8 mouse cellular contexts compared by ENCODE assay signal in the genomic region with DNA sequence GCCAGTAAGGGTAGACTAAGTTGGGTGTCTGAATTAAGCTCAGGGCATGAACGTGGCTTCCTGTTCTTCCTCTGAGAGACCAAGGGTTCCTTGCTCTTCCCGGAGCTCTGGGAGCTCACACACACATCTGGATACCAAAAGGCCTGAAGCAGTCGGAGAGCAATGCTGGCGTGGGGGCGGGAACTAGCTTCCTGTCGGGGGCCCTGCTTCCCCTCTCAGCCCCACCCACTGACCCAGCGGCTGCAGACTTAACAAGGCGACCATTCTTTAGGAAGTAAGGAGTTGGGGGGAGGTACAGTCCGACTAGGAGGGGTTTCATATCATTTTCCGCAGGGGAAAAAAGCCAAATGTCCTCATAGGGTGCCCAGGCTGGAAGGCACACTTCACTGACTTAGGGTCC.
DNase-seq lines count a peak whose midpoint lies in the region; ATAC-seq lines count a peak whose summit lies in the region.

No protein-coding gene starts in this region.

- H3K36me3 ChIP-seq in embryonic facial prominence, embryonic 13.5 days = peaks cover 99% of the 10 kb centered on the region
- peaks cover 99% of the 10 kb centered on the region for H3K36me3 ChIP-seq in hindbrain, embryonic 13.5 days

- H3K4me3 ChIP-seq in embryonic facial prominence, embryonic 13.5 days = no peak overlapping the region
- no peak overlapping the region for H3K4me3 ChIP-seq in hindbrain, embryonic 13.5 days

- peak overlapping the region; percentile 31 for H3K4me2 ChIP-seq in embryonic facial prominence, embryonic 13.5 days
- H3K4me2 ChIP-seq in hindbrain, embryonic 13.5 days = no peak overlapping the region

- H3K27ac ChIP-seq in embryonic facial prominence, embryonic 13.5 days = peak overlapping the region; percentile 88
- H3K27ac ChIP-seq in hindbrain, embryonic 13.5 days = peak overlapping the region; percentile 48; the same call in 1 of the 2 replicates

- no peaks in the 10 kb centered on the region for H3K27me3 ChIP-seq in embryonic facial prominence, embryonic 13.5 days
- H3K27me3 ChIP-seq in hindbrain, embryonic 13.5 days = no peaks in the 10 kb centered on the region

- H3K9me3 ChIP-seq in embryonic facial prominence, embryonic 13.5 days = no peaks in the 10 kb centered on the region
- H3K9me3 ChIP-seq in hindbrain, embryonic 13.5 days = no peaks in the 10 kb centered on the region

- WGBS in embryonic facial prominence, embryonic 13.5 days = 19% methylated on average over 10 of the region's 10 CpGs
- 62% methylated on average over 10 of the region's 10 CpGs for WGBS in hindbrain, embryonic 13.5 days

- peak; percentile 68; the same call in 1 of the 2 replicates for ATAC-seq in embryonic facial prominence, embryonic 13.5 days (ENCODE audit: insufficient number of reproducible peaks, insufficient read depth, low FRiP score, low TSS enrichment, low read depth)
- no peak for ATAC-seq in hindbrain, embryonic 13.5 days (ENCODE audit: low FRiP score)
- ATAC-seq in neutrophil, adult 5-6 weeks (ENCODE audit: extremely low read depth, insufficient number of reproducible peaks, low FRiP score, poor library complexity, severe bottlenecking) = peak; percentile 27; the same call in 1 of the 2 replicates

- no peak overlapping the region for H3K9ac ChIP-seq in embryonic facial prominence, embryonic 13.5 days
- H3K9ac ChIP-seq in hindbrain, embryonic 13.5 days = no peak overlapping the region

- peak; percentile 52 to 57 for DNase-seq in right cerebral cortex, postnatal 10 days (ENCODE audit: low spot score in 2 of 2)
- no peak for DNase-seq in right cerebral cortex, adult 2 months (ENCODE audit: low spot score in 2 of 2)
- DNase-seq in liver (peak; percentile 83), MN1 (ENCODE audit: low spot score) (no peak)
- DNase-seq in ovary, postnatal 14 days (ENCODE audit: low spot score) = no peak

- H3K4me1 ChIP-seq in embryonic facial prominence, embryonic 13.5 days = peaks cover 18% of the 10 kb centered on the region
- H3K4me1 ChIP-seq in hindbrain, embryonic 13.5 days (replicated peaks) = 0 out of 2 replicates have a peak, but pooled peaks cover 3% of the 10 kb centered on the region

Comparison
In these comparisons a context has a peak if more than half of its experiments do, and no peak if none do; other contexts are left out.
1. DNase-seq: peak in right cerebral cortex, postnatal 10 days (2 of 2) and liver (single experiment); none in right cerebral cortex, adult 2 months (0 of 2), ovary, postnatal 14 days (single experiment) and MN1 (single experiment).